In genomic region chr15:31404346-31404745, GRCm38 (mm10) we compare ENCODE assay signal across 19 mouse cellular contexts. TPM values are rescaled to one million over a fixed set of nuclear protein-coding genes. Genes with fewer than 3 reads are reported as not detected.
"Had no signal": no experiment of that assay in that cellular context is flagged by ENCODE, and none has a peak within 500 bp of the region (broad histone marks: within the 10 kb centered on the region; RNA-seq: fewer than 3 reads in every experiment).

No protein-coding gene starts in this region.

- H3K27me3 ChIP-seq: neural tube, embryonic 13.5 days; neural tube, embryonic 15.5 days had no signal

- H3K36me3 ChIP-seq: midbrain, embryonic 10.5 days; midbrain, embryonic 12.5 days; neural tube, embryonic 13.5 days; neural tube, embryonic 15.5 days had no signal

- H3K27ac ChIP-seq: midbrain, embryonic 10.5 days; midbrain, embryonic 12.5 days; neural tube, embryonic 13.5 days; neural tube, embryonic 15.5 days had no signal

- DNase-seq: lung, adult 18-20 months; lung, embryonic 14.5 days; lung, postnatal 10 days; lung, postnatal 4 days; midbrain, embryonic 14.5 days; retina, postnatal 1 day; right cerebral cortex, adult 18-20 months; right cerebral cortex, postnatal 25 days; right cerebral cortex, postnatal 4 days; spleen, adult 18-20 months; thymus, adult 18-20 months; thymus, postnatal 25 days; thymus, postnatal 4 days had no signal

- H3K4me3 ChIP-seq: midbrain, embryonic 10.5 days; midbrain, embryonic 12.5 days; myocyte; neural tube, embryonic 13.5 days; neural tube, embryonic 15.5 days had no signal

RNA-seq across cellular contexts. Expression of gene Ropn1l, which starts 49.2 kb away (rescaled TPM):
- total RNA-seq: megakaryocyte-erythroid progenitor cell, adult 5-6 weeks had no signal
